Mouse (Mus musculus) stomach, postnatal 0 days (tissue): ENCODE measurements at regions not wholly inside any gene's neighbourhood (a gene's known extent, or its start where the extent isn't known, plus 50 kb on each side); places are given as distances from the start of the nearest gene placed in this dataset.

ENCODE experiments used
- CTCF ChIP-seq: IDR thresholded peaks from 2 replicates; pipeline ENCODE4 v1.5.1; 2016; ENCODE audit warnings: antibody characterized with exemption, low read depth, mild to moderate bottlenecking, moderate library complexity
- EP300 ChIP-seq: optimal IDR thresholded peaks from 2 replicates; pipeline ENCODE3; 2016; ENCODE audit warnings: antibody characterized with exemption

DNA sequence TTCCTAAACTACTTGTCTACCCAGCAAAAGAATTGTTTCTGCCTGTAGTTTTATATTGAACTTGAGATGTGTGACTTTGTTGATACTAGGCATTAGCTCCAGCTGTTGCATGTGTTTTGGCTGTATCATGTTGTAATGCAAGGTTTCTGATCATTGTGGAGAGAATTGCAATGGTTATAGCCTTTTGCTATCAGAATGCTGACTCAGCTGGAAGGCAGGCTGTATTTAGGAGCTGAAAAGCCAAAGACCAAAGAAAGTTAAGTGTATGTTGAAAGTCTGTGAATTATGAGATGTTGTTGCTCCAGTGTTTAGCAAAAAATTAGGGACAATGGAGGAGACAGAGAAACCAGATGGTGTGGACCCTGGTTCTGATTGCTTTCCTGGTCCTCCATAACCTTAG is 2493.9 kb upstream of the Cdh20 start:
- no peak for TF ChIP-seq CTCF
- no peak for TF ChIP-seq EP300
